Mouse (Mus musculus) spleen, adult 2 months (tissue): ENCODE results near the gene Vat1l.

Experiments
- CTCF ChIP-seq: fragments of 200-500 bp; IDR thresholded peaks from 2 replicates; pipeline ENCODE4 v1.5.1; 2011; ENCODE audit warnings: mild to moderate bottlenecking, inconsistent platforms; ENCODE audit not compliant: insufficient read depth, insufficient read length, insufficient replicate concordance; ENCODE audit errors: extremely low read depth
- POLR2A ChIP-seq: fragments of 200-500 bp; IDR thresholded peaks from 2 replicates; pipeline ENCODE4 v1.6.1; 2011; ENCODE audit warnings: low read depth, low read length, inconsistent platforms

- TF ChIP-seq CTCF = no peak
- no peak for TF ChIP-seq POLR2A
These were observed 109.4 kb downstream of the Vat1l start for GRCm38 (mm10) chr8:114314669-114315325.
